Mouse (Mus musculus) thymus, adult 18-20 months (tissue): Measurements from ENCODE around the gene Pigv.

Source experiments
- DNase-seq, 2 experiments: peaks; one replicate each; pipeline ENCODE4 v3.0.0; 2022; ENCODE audit warnings: mixed read lengths in 2 of 2

Gene Pigv

DNA sequence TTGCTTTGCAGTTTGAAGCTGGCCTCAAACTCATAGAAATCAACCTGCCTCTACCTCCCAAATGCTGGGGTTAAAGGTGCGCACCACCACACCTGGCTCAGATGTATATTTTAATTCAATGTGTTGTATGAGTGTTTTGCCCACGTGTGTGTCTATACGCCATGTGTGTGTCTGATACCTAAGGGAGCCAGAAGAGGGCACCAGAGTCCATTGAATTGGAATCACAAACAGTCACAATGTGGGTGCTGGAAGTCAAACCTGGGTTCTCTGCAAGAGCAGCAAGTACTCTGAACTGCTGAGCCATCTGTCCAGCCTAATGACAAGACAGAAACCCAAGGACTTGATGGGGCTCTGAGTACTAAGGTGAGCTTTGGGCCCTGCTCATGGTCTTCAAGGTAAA lies 27.3 kb downstream of the Pigv start:
- DNase-seq, result no peak

DNA sequence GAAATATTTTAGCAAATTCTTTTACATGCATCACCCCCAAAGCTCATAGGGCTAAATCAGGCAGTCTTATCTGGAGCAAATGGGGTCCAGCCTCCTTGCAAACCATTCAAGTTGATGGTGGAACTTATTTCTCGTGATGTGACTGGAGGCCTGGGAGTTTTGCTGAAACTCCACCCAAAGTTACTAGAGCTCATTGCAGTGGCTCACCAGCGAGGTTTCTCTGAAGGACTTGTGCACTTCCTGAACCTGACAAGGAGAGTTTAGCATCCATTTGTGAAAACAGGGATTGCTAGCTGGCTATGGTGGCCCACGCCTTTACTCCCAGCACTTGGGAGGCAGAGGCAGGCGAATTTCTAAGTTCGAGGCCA lies 38.4 kb downstream of the Pigv start:
- DNase-seq, result no peak

DNA sequence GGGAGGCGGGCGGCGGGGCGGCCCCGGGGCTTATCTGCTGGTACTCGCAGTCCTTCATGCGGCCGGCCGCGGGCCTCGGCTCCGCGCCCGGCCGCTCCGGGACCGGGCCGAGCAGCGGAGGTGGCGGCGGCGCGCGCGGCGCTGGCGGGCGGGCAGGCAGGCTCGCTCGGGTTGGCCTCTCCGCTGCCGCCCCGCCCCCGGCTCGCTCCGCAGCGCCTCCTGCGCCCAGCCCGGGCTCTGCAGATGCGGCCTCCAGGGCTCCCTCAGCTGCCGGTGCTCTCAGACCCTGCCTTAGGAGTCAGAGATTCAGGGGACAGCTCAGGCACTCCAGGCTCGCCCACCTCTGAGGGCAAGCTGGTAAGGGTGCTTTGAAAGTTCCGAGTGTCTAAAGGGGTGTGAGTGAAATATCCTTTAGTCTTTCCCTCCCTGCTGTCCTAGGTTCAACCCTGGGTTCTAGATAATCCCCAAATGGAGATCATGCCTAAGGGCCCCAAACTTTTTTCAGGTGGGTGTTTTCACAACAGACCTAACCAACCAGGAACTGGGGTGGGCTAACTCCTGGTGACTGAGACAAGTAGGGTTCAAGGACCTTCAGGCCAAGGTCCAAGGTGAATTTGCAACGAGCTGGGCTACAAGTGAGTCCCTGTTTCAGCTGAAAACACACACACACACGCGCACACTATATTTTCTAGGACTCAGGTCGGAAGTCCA lies 39.0 kb downstream of the Pigv start:
- peak; percentile 78 to 79 for DNase-seq

DNA sequence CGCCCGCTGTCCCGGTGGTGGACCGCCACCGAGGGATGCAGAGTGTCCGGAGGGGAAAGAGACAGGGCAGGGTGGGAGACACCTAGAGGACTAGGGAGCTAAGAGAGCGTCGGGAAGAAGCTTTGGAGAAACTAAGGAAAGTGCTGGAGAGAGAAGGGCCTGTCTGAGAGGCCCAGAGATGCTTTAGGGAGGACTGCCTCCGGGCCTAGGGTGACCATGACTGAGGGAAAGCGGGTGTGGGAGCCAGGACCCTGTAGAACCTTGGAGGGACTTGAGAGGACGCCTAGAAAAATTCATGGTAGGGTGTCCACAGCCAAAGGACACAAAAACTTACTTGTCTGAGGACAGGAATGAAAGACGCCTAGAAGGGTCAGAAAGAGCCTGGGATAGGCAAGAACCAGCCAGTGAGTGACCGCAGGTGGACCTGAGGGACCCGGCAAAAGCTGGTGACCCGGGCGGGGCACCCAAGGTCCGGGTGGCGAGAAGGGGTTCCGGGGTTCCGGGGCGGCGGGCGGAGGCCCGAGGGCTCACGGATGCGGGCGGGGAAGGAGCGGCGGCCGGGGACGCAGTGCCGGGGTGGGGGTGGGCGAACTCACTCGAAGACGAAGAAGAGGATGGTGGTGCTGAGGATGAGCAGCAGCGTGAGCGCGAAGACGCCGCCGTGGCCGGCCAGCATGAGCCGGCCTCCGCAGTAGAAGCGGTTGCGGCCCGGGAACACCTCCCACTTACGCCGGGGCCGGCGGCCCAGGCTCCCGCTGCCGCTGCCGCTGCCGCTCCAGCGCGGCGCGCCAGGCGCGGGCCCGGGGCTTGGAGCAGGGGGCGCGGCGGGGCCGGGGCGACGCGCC lies 39.7 kb downstream of the Pigv start:
- DNase-seq, result no peak

DNA sequence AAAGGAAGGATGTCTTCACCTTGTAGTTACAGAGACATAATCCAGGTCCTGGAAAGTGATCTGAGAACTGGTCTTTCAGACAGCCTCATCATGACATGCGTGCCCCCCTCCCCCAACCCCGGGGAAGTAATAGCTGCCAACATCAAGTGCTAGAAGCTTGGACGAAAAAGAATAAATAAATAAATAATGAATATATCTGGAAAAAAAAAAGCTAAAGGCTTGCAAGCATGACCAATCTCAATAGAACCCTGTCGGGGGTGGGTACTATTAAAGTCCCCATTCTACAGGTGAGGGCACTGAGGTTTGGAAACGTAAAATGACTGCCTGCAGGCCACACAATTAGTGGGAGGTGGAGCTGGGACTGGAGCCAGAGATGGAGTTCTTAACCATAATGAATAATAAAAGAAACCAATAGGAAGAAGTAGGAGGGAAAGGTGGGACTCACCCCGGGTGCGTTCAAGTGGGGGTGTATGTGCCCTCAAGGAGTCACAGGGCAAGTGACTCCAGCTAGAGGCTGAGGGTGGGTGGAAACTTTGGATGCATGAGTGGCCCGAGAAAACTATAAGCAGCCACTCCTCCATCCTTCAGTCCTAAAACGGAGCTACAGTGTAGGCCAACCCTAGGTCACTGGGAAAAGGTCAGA lies 40.6 kb downstream of the Pigv start:
- DNase-seq, result no peak

DNA sequence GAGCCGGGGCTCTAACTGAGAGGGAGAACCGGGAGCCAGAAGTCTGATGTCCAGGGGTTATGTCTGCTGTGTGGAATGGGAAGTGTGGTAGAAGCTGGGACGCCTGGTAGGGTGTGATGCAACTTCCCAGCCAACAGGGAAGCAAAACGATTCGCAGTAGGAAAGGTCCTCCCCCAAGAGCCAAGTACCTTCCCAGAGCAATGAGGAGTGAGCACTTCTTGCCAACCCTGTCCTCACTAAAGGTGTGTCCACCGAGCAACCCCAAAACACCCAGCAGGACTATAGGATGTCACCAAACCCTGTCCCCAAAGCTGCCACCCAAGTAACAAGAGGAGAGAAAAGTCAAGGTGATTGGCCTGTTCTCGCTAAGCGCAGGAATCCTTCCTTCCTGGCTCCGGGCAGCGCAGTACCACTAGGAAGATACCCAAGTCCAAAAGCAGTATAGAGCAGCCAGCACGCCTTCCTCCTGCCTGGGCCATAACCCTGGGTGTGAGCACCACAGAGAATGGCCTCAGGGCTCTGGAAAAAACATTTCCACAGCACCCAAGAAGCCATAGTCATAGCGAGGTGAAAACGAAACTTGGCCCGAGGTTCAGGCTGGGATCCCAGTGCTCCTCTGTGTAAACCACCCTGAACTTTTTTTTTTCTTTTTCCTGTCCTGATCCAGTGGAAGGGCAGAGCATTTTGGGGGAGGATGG lies 41.2 kb downstream of the Pigv start:
- no peak for DNase-seq

DNA sequence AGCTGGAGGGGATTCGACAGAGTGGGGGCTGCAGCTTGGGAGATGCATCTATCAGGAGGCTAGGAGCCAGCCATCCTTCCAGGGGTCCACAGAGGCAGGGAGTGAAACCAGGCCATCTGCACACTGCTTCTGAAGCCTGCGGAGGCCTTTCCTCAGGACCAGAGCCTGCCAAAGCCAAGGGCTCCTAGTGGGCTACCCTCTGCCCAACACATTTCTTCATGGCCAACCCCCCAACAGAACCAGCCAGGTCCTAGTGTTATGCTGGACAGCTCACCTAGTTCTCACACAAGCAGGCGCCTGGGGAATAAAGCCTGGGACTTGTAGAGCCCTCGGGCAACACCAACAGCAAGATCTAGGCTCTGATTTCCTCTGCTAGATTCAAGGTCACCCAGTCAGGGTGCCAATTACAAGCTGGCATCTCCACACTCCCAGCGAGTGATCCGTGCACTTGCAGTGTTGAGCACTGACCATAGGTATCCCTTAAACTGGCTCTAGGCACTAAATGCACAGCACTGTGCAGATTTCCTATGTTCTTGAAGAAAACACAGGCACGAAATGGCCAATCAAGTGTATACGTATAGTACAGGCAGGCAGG lies 42.0 kb downstream of the Pigv start:
- DNase-seq, result no peak

DNA sequence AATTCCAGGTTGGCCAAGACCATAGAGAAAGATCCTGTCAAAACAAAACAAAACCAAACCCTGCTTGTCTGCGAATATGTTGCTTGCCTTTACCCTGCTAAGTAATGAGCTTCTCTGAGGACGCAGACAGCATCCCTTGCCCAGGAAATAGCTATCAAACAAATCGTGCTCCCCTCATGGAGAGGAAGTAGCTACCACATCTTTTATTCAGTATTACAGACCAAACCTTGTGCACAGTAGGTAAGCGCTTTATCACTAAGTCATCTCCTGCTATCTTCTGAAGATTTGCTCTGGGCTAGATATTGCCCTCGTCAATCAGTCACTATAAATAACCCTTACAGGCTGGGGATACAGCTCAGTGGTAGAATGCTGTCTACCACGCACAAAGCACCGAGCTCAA lies 43.3 kb downstream of the Pigv start:
- no peak for DNase-seq

DNA sequence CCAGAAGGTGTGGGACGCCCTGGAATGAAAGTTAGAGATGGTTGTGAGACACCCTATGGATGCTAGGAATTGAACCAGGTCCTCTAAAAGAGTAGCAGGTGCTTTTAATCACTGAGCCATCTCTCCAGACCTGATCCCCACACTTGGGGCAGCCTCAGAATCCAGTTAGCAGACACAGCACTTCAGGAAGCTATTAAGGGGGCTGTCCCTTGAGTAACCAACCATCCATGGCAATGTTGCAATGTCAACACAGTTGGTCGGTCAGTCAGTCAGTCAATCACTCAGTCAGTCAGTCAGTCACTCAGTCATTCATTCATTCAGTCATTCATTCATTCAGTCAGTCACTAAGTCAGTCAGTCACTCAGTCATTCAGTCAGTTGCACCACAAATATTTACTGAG lies 43.9 kb downstream of the Pigv start:
- no peak for DNase-seq

DNA sequence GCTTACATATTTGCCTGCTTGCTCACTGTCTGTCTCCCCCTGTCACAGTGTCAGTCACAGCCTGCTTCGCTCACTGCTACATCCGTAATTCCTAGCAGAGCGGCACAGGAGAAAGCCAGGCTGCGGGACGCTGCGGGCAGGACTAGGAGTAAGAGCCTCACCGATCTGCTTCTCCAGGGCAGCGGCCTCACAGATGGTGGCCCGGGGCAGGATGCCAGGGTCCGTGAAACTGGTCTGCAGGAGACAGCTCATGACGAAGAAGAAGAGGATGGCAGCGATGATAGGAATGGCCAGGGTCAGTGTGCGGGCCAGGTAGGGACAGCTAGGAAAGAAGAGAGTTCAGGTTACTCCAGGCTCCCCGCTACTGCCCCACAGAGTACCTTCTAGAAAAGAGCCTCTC lies 45.4 kb downstream of the Pigv start:
- DNase-seq, result no peak

DNA sequence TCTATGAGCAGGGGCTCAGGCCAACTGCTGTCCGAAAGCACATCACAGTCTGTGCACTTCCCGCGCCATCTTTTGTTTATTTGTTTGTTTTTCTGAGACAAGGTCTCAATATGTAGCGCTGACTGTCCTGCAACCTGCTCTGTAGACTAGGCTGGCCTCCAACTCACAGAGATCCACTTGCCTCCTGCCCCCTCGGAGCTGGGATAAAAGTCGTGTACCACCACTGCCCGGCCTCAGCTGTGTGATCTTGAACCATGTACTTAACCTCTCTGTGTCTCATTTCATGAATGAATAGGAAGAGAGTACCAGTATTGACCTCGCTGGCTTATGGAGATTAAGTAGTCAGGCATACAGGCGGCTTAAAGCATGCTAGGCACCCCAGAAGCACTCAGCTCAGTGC lies 45.8 kb downstream of the Pigv start:
- no peak for DNase-seq

DNA sequence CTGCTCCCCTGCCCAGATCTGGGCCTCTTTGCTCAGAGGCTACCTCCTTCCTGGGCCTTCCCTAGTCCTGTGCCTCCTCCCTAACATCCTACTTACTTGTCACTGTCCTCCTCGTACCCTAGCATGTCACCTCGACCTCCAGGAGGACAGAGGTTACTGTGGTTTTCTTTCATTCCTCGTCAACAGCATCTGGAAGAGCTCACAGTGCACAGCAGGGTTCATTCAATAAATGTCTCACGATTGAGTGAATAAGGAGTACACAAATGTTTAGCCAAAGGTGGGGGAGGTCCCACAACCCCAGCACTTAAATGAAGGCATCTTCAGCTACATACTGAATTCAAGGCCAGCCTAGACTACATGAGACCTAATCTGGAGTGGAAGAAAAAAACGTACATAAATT lies 46.2 kb downstream of the Pigv start:
- no peak for DNase-seq

DNA sequence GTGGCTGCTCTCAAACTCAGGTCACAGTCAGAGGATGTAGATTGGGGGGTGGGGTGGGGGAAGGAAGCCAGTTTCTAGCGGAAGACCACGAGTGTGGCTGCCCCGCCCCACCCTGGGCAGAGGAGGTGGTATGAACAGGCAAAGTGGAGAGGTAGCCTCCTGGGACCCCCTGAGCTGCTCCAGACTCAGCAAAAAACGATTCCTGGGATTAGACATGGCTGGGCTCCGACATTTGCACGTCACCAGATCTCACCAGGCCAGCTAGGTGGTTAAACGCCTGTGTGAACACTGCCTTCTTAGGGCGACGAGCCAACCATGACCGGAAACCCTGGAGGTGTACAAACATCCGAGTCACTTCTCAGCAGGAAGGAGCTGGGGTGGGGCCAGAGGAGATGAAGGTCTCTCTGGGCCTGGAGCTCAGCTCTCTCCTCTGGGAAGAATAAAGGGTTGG lies 46.8 kb downstream of the Pigv start:
- DNase-seq, result peak; percentile 55 to 79

DNA sequence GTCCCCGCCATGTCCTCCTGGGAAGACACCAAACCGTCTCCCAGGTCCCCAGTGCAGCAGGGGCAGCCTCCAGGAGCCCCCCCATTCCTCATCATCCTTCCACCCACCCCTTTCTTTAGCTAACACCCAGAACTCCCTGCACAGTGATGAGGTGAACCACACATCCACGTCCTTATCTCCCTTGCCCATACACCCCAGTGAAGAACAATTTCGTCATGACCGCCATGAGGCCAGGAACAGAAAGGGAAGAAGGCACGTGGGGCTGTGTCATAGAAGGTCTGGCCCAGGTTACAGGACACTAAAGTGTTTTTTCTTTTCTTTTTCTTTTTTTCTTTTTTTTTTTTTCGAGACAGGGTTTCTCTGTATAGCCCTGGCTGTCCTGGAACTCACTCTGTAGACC lies 47.6 kb downstream of the Pigv start:
- DNase-seq, result no peak

DNA sequence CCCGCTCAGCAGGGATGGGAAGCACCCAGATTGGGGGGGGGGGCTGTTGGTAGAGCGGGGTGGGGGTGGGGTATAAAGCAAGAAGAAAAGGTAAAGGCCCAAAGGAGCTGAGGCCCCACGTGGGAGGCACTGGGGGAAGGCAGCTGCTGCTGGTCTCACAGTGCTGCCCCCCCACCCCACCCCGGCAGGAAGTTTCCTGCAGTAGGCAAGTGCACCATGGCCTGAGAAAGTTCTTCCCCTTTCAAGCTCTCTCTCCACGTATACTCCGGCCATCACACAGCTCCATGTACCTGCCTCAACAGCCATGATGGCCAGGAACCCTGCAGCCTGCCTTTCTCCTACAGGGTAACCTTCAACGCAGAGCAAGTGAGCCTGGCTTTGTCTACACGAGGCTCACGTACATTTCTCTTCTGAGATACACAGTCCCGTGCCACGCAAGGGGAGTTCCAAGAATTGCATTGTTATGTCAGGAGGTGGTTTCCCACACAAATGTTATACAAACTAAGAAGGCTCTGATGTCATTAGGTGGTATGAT lies 50.2 kb downstream of the Pigv start:
- peak in 1 of 2 experiments; percentile 40 for DNase-seq

DNA sequence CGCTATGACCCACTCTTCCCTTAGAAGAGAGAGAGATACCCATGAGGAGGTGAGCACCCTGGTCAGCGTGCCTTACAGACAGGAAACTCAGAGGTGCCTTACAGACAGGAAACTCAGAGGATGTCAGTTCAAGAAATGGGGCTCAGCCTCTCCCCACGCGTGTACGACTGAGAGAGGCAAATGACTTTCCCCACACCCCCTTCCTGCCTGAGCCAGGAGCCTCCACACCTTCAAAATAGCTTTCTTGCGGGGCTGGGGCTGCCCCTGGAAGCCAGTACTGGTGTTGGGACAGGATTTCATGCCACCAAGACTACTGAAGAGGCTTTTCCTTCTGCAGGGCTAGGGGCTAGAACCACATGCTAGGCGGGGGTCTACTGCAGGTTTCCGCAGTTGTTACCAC lies 51.8 kb downstream of the Pigv start:
- DNase-seq, result no peak

DNA sequence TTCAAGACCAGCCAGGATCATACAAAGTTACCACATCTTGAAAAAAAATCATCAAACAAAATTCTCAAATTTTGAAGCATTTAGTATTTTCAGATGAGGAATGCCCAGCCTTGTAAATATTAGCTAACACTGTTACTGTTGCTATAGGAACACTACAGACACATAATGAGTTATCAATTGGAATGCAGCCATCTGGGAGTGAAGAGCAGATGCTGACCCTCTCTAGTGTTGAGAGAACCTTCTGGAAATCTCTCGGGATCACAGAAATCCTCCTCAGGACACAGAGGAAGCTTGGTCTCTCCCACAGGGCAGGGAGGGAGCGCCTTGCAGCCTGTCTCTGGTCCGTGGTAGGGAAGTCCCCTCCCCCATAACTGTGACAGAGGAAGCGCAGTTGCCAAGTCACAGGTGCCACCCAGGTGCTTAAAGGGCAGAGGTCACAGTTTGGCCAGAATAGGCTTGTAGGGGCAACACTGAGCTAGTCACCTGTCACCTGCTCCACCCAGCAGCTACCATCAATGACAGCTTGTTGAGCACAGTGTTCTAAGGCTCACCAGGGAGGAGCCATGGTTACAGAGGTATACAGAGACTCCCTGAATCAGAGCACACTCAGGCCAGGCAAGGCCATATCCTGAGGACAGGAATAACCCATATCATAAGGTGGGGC lies 52.8 kb downstream of the Pigv start:
- no peak for DNase-seq

DNA sequence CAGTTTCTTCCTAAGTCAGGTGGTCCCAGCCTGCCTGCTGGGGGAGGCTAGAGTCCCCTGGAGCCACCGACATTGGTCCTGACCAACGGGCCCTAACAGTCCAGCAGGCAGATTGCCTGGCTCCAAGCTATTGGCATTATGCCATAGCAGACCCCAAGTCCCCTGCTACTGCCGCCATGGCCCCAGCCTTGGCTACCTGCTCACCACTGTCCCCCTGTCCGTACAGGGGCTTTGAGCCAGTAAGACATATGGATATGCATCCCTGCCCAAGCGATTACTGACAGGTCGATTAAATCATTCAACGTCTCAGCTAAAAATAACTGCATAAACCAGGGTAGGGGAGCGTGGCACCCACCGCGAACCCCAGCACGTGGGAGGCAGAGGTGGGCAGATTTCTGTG lies 54.5 kb downstream of the Pigv start:
- no peak for DNase-seq

DNA sequence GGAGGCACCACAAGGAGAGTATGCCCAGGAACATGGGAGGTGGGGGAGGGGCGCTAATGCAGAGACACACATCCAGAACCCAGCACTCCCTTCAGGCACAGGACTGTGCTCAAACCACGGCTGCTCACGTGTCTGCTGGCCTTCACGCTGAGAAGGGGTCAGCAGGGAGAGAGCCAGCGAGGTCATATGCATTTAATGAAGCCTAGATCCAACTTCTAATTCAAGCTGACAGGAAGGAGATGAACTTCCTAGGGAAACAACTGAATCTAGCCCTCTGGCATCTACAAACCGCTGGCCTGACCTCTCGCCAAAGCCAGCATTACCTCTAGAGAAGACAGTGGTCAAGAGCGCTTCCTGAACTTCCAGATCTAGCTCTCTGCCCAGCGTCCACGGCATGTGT lies 57.0 kb downstream of the Pigv start:
- DNase-seq, result no peak

DNA sequence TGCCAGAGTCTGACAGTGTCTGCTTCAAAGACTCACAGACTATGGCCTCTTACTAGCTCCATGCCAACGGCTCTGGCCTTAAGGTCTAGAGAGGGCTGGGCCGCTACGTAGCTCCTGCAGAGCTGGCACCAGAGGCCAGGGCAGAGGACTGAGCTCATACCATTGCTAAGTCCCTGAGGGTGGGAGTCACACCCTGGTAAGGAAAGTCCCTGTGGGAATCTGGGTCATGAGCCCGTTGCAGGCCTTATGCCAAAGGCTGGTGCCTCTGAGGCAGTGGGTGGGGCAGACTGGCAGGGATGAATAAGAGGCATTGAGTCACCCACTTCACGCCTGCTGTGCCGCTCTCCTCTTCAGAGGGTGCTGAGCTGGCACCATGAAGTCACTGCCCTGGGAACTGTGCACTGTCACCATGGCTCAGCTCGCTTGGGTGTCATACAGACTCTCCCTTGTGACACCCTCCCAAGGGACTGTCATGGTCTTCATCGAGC lies 58.1 kb downstream of the Pigv start:
- no peak for DNase-seq

DNA sequence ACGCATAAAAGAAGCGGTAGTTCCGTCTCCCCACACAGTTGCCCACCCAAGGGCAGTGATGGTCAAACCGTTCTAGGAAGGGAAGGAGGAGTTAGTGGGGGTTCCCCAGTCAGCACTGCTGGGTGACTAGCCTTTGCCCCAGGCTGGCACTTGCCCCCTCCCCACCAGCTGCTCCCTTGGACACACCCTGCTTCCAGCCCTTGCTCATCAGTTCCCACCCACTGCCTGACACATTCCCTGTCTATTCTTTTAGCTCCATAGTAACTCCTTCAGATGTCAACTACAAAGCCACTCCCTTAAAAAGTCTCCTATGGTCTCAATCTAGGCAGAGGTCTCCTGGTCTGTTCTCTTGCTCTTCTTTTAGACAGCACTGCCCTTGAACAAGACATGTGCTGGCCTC lies 58.6 kb downstream of the Pigv start:
- DNase-seq, result no peak

DNA sequence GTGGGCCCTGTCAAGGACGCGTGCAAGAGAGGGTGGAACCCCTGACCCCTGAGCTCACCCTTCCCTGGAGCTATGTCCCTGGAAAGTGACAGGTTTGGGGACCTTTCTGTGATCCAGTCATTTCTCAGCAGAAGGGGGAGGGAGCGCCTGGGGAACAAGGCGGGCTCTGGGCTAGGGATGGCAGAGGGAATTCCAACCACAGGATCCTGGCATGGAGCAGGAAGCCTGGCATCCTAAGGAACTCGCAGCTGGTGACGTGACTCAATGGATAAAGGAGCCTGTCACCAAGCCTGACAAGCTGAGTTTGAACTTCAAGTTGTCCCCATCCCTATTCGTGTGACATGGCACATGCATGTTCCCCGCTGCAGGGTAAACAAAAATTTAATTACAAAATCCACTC lies 59.4 kb downstream of the Pigv start:
- DNase-seq, result no peak
